Mouse (Mus musculus) kidney, embryonic 15.5 days (tissue): ENCODE measurements around the gene Ulk1. TPM values are rescaled to one million over a fixed set of nuclear protein-coding genes. Genes with fewer than 3 reads are reported as not detected.
"Not testable (repeated sequence)": the region's sequence is repeated elsewhere in the genome, so short reads cannot be mapped to it uniquely, and the experiment has no call there.

Source experiments
- ATAC-seq: fragments of 200-750 bp; cut with Nextera tagmentation; replicated peaks from 2 replicates; pipeline ENCODE4 v1.8.0; 2017; ENCODE audit warnings: moderate TSS enrichment; ENCODE audit not compliant: low FRiP score
- H3K27ac ChIP-seq: fragments of 300-500 bp; sonication (generic); 2 replicates; pipeline ENCODE4 v1.5.1; 2015; ENCODE audit warnings: mild to moderate bottlenecking, inconsistent platforms
- H3K27me3 ChIP-seq: fragments of 300-500 bp; sonication (generic); 2 replicates; pipeline ENCODE4 v1.6.1; 2015; ENCODE audit warnings: inconsistent platforms
- H3K36me3 ChIP-seq: fragments of 300-500 bp; sonication (generic); 2 replicates; pipeline ENCODE4 v1.6.1; 2015; ENCODE audit warnings: inconsistent platforms
- H3K4me1 ChIP-seq: fragments of 300-500 bp; sonication (generic); 2 replicates; pipeline ENCODE4 v1.6.1; 2015; ENCODE audit warnings: inconsistent platforms
- H3K4me2 ChIP-seq: fragments of 300-500 bp; sonication (generic); 2 replicates; pipeline ENCODE4 v1.6.1; 2015; ENCODE audit warnings: moderate library complexity, mild to moderate bottlenecking, inconsistent platforms
- H3K4me3 ChIP-seq: fragments of 300-500 bp; sonication (generic); replicated peaks from 2 replicates; pipeline ENCODE4 v1.5.1; 2015; ENCODE audit warnings: mild to moderate bottlenecking, inconsistent platforms
- H3K9ac ChIP-seq: fragments of 300-500 bp; sonication (generic); 2 replicates; pipeline ENCODE4 v1.6.1; 2015; ENCODE audit warnings: mild to moderate bottlenecking, inconsistent platforms
- H3K9me3 ChIP-seq: fragments of 300-500 bp; sonication (generic); replicated peaks from 2 replicates; pipeline ENCODE4 v1.6.1; 2016; ENCODE audit warnings: inconsistent platforms
- whole genome bisulfite sequencing: fragments of 180-500 bp; shearing (Covaris S2); methylation state at CpG from one replicate; pipeline ENCODE4 v1.1.7; 2015; ENCODE audit warnings: mixed read lengths; 5-methylcytosine and 5-hydroxymethylcytosine counted together
- polyA plus RNA-seq: library from polyadenylated mRNA; unstranded; fragments of >200 nt; fragmentation: Nextera tagmentation; extraction: Ambion mirVana; gene quantifications from 2 replicates; pipeline ENCODE4 v1.2.1, GENCODE M21; 2015

Gene Ulk1
- polyA plus RNA-seq, 1 experiment from 2014 or later: 19.3 TPM

- Histone ChIP-seq H3K4me3 (peak overlapping the region; percentile 91), H3K4me1 (peaks cover 23% of the 10 kb centered on the region), H3K27ac (no peak overlapping the region), H3K36me3 (peaks cover 46% of the 10 kb centered on the region), H3K9me3 (no peaks in the 10 kb centered on the region), H3K27me3 (no peaks in the 10 kb centered on the region), H3K9ac (peak overlapping the region; percentile 78), H3K4me2 (peak overlapping the region; percentile 87)
- 17% methylated on average over 15 of the region's 15 CpGs for WGBS
- no peak for ATAC-seq
These were observed 30.5 kb downstream of the Ulk1 start for GRCm38 (mm10) chr5:110779276-110779997.

DNA sequence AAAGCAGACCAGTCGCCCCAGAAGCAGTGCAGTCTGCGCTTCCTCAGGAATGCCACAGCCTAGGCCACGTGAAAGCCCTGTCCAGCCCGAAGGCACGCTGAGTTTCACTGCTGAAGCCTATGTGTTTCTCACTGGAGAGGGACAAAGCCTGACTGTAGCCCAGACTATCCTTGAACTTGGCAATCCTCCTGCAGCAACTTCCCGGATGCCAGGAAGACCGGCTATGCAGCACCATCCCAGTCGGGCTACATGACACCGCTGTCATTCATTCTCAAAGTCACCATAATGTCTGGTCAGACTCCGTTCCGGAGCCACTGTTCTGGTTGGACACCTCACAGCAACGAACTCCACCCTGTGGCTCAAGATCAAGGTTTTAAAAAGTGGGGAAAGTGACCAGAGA is 31.6 kb downstream of the Ulk1 start:
- no peak overlapping the region for H3K9ac ChIP-seq
- H3K27me3 ChIP-seq: no peaks in the 10 kb centered on the region
- no peak for ATAC-seq
- H3K4me3 ChIP-seq: no peak overlapping the region
- 86% methylated on average over 12 of the region's 12 CpGs for WGBS
- peaks cover 55% of the 10 kb centered on the region for H3K36me3 ChIP-seq
- H3K4me2 ChIP-seq: no peak overlapping the region
- no peak overlapping the region for H3K27ac ChIP-seq
- H3K4me1 ChIP-seq: peaks cover 23% of the 10 kb centered on the region
- H3K9me3 ChIP-seq: no peaks in the 10 kb centered on the region

GRCm38 (mm10) chr5:110776141-110776540 is 33.8 kb downstream of the Ulk1 start:
- H3K9me3 ChIP-seq: no peaks in the 10 kb centered on the region
- H3K9ac ChIP-seq: no peak overlapping the region
- H3K4me2 ChIP-seq: no peak overlapping the region
- H3K27me3 ChIP-seq: no peaks in the 10 kb centered on the region
- no peak overlapping the region for H3K4me3 ChIP-seq
- 91% methylated on average over 2 of the region's 2 CpGs for WGBS
- peaks cover 68% of the 10 kb centered on the region for H3K36me3 ChIP-seq
- no peak overlapping the region for H3K27ac ChIP-seq
- H3K4me1 ChIP-seq: peaks cover 22% of the 10 kb centered on the region
- ATAC-seq: no peak

GRCm38 (mm10) chr5:110774511-110774910 is 35.4 kb downstream of the Ulk1 start:
- WGBS: 92% methylated on average over 11 of the region's 11 CpGs
- H3K27me3 ChIP-seq: no peaks in the 10 kb centered on the region
- no peak overlapping the region for H3K4me3 ChIP-seq
- peaks cover 68% of the 10 kb centered on the region for H3K36me3 ChIP-seq
- H3K9ac ChIP-seq: no peak overlapping the region
- H3K4me2 ChIP-seq: no peak overlapping the region
- no peak overlapping the region for H3K27ac ChIP-seq
- no peaks in the 10 kb centered on the region for H3K9me3 ChIP-seq
- peaks cover 16% of the 10 kb centered on the region for H3K4me1 ChIP-seq
- no peak for ATAC-seq

- ATAC-seq, H3K4me3 ChIP-seq, H3K9ac ChIP-seq, H3K9me3 ChIP-seq, H3K4me2 ChIP-seq, H3K27me3 ChIP-seq, H3K27ac ChIP-seq: not testable (repeated sequence)
- Histone ChIP-seq H3K4me1 (peaks cover 18% of the 10 kb centered on the region), H3K36me3 (peaks cover 59% of the 10 kb centered on the region)
- WGBS: 85% methylated on average over 10 of the region's 10 CpGs
These were observed 37.0 kb downstream of the Ulk1 start for GRCm38 (mm10) chr5:110772945-110773344.

- under 1% methylated on average over 83 of the region's 83 CpGs for WGBS
- peak within 1 kb of the TSS; percentile 90 for H3K9ac ChIP-seq
- peak within 1 kb of the TSS; percentile 95 for H3K27ac ChIP-seq
- H3K27me3 ChIP-seq: no peaks in the 10 kb centered on the region
- peak; percentile 98 for ATAC-seq
- peak within 1 kb of the TSS; percentile 71 for H3K4me2 ChIP-seq
- H3K36me3 ChIP-seq: peaks cover 36% of the 10 kb centered on the region
- peaks cover 18% of the 10 kb centered on the region for H3K4me1 ChIP-seq
- H3K9me3 ChIP-seq: no peaks in the 10 kb centered on the region
- H3K4me3 ChIP-seq: peak within 1 kb of the TSS; percentile 71
These were observed 39.3 kb downstream of the Ulk1 start, which contains the start of gene Ep400 for GRCm38 (mm10) chr5:110770448-110771158. TSS of gene Ep400 (minus strand) at chr5:110770717.

DNA sequence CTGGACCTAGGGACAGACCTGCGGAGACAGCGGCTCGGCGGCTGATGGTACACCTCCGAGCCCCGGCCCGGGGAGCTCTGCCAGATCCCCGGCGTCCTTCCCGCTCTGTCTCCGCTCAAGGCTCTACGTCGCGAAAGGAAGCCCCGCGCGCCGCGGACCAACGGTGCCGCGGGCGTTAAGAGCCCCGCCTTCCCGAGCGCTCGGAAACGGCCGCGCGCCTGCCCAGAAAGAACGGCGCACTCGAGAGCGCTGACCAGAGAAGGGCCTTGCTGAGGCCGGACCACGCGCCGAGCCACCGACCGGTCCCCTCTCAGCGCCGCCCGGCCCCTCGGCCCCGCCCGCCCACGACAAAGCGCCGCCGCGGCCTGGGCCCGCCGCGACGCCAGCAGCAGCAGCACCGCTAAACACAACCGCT is 39.9 kb downstream of the Ulk1 start:
- under 1% methylated on average over 58 of the region's 58 CpGs for WGBS
- H3K36me3 ChIP-seq: peaks cover 30% of the 10 kb centered on the region
- H3K4me2 ChIP-seq: peak overlapping the region; percentile 71
- peaks cover 18% of the 10 kb centered on the region for H3K4me1 ChIP-seq
- peak overlapping the region; percentile 95 for H3K27ac ChIP-seq
- peak; percentile 71 for ATAC-seq
- H3K9ac ChIP-seq: peak overlapping the region; percentile 90
- no peaks in the 10 kb centered on the region for H3K9me3 ChIP-seq
- H3K4me3 ChIP-seq: peak overlapping the region; percentile 71
- no peaks in the 10 kb centered on the region for H3K27me3 ChIP-seq

- Histone ChIP-seq H3K4me3 (peak overlapping the region; percentile 71), H3K9me3 (no peaks in the 10 kb centered on the region), H3K4me1 (peaks cover 18% of the 10 kb centered on the region), H3K4me2 (peak overlapping the region; percentile 71), H3K36me3 (peaks cover 22% of the 10 kb centered on the region), H3K9ac (peak overlapping the region; percentile 90), H3K27me3 (no peaks in the 10 kb centered on the region), H3K27ac (peak overlapping the region; percentile 95; the same call in 1 of the 2 replicates)
- 50% methylated on average over 4 of the region's 4 CpGs for WGBS
- no peak for ATAC-seq
These were observed 40.6 kb downstream of the Ulk1 start for GRCm38 (mm10) chr5:110769272-110769671.

DNA sequence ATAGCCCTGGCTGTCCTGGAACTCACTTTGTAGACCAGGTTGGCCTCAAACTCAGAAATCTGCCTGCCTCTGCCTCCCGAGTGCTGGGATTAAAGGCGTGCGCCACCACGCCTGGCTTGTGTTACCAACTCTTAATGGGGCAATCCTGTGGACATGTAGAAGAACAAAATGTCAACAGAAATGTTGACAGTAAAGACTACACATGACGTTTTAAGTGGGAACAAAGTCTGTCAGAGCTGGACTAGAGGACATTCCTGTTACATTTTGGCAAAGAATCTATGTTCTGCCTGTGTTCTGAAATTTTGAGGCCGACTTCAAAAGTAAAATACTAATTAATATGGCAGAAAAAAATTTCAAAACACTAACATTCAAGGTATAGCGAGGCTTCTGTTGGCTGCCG is 46.0 kb downstream of the Ulk1 start:
- no peak for ATAC-seq
- H3K4me3 ChIP-seq: no peak overlapping the region

GRCm38 (mm10) chr5:110745021-110745420 is 64.9 kb downstream of the Ulk1 start:
- Histone ChIP-seq H3K4me3 (no peak overlapping the region), H3K27me3 (no peaks in the 10 kb centered on the region), H3K9ac (no peak overlapping the region), H3K9me3 (no peaks in the 10 kb centered on the region), H3K4me1 (no peaks in the 10 kb centered on the region), H3K4me2 (no peak overlapping the region), H3K27ac (no peak overlapping the region), H3K36me3 (peaks cover 29% of the 10 kb centered on the region)
- 84% methylated on average over 1 of the region's 1 CpGs for WGBS
- ATAC-seq: no peak

More for the DNA sequence above, 46.0 kb downstream of the Ulk1 start:
- Histone ChIP-seq H3K9ac (no peak overlapping the region), H3K36me3 (peaks cover 6% of the 10 kb centered on the region; the same call in 1 of the 2 replicates), H3K9me3 (no peaks in the 10 kb centered on the region), H3K27me3 (no peaks in the 10 kb centered on the region), H3K27ac (no peak overlapping the region), H3K4me1 (peaks cover 9% of the 10 kb centered on the region), H3K4me2 (no peak overlapping the region)
- WGBS: 93% methylated on average over 8 of the region's 8 CpGs

DNA sequence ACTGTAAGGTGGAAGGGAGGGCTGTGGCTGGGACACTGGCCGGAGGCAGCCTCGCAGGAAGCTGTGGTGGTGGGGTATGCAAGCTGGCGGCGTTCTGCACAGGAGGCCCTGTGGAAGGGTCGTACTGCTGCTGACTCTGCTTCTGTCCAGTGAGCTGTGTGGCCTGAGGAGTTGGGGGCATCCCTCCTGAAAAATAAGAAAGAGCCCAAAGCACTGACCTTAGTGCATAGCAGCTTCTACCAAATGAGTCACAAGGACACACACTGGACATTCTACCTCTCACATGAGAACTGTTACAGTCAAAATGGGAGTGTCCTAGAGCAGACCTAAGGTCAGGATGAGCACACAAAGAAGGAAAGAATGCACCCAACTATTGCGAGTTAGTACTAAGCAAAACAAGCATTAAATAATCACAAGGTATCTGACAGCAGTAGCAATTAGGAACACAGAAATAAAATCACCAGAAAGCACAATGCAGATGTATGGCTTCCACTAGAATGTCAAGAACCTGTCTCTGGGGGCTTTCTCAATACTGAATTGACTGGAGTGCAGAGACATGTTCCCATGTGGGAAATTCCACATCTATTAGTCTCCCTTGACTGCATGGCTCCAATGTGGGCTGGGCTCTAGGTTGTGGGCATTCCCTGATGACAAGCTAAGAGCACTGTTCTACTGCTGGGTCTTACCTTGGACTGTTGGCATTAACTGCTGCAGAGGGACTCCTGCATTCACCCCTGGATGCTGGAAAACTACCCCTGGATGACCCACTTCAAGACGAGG is 70.2 kb downstream of the Ulk1 start:
- Histone ChIP-seq H3K9ac (no peak overlapping the region), H3K9me3 (no peaks in the 10 kb centered on the region), H3K4me3 (no peak overlapping the region), H3K36me3 (peaks cover 69% of the 10 kb centered on the region), H3K4me1 (no peaks in the 10 kb centered on the region), H3K4me2 (no peak overlapping the region), H3K27ac (no peak overlapping the region), H3K27me3 (no peaks in the 10 kb centered on the region)
- no peak for ATAC-seq
- 86% methylated on average over 7 of the region's 7 CpGs for WGBS

DNA sequence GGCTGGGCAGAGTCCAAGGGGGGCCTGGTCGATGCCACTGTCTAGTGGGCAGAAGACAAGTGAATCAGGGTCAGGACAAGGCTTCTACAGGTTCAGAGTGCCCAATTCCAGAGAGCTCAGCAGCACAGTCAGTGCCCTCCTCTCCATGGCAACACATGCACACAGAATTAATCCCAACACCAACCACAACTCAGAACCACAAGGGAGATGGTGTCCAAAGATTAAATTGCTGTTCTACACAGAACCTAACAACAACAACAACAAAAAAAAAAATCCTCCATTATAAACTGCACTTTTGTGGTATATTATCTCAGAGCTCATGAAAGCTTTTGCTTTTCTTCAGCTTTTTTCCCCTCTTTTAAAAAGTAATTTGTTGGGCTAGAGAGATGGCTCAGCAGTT is 74.3 kb downstream of the Ulk1 start:
- WGBS: 100% methylated on average over 1 of the region's 1 CpGs
- Histone ChIP-seq H3K9ac (no peak overlapping the region), H3K36me3 (peaks cover 92% of the 10 kb centered on the region), H3K4me2 (no peak overlapping the region), H3K9me3 (no peaks in the 10 kb centered on the region), H3K27ac (no peak overlapping the region), H3K4me1 (no peaks in the 10 kb centered on the region), H3K4me3 (no peak overlapping the region), H3K27me3 (no peaks in the 10 kb centered on the region)
- no peak for ATAC-seq
